Mouse (Mus musculus) olfactory bulb, adult 2 months (tissue): Measurements from ENCODE around the gene Mov10l1.

Source experiments
- CTCF ChIP-seq: fragments of 200-500 bp; IDR thresholded peaks from 2 replicates; pipeline ENCODE4 v1.5.1; 2012; ENCODE audit warnings: low read depth, mild to moderate bottlenecking, low read length, moderate library complexity; ENCODE audit not compliant: insufficient read depth
- POLR2A ChIP-seq: fragments of 200-500 bp; IDR thresholded peaks from 2 replicates; pipeline ENCODE4 v1.6.1; 2012; ENCODE audit warnings: mild to moderate bottlenecking, low read depth, low read length, moderate library complexity; ENCODE audit not compliant: insufficient read depth

DNA sequence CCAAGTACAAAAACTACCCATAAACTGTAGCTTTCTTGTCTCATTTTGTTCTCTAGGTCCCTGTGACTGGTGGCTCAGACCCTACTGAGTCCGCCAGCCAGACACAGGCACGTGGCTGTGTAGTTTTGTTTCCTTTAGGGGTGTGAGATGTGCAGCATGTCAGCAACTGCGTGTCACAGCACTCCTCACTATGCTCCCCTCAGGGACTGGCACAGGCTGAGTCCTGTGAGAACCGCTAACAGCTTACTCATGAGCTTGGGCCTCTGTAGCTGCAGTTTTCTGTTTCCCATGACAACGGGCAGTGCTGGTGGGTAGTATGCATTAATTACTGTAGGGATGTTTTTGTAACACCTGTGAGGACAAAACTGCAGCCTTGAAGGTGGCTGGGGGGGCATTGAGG is 109.5 kb downstream of the Mov10l1 start:
- TF ChIP-seq POLR2A (no peak), CTCF (no peak)
